Mouse (Mus musculus): ENCODE measurements at regions not wholly inside any gene's neighbourhood (a gene's known extent, or its start where the extent isn't known, plus 50 kb on each side); places are given as distances from the start of the nearest gene placed in this dataset.

GRCm38 (mm10) chr1:51657203-51657602 lies 179.0 kb upstream of the Nabp1 start:
- H3K4me1 ChIP-seq (ENCODE audit: control insufficient read depth, insufficient read depth, low read length): no peaks in the 10 kb centered on the region
- H3K4me3 ChIP-seq (ENCODE audit: low read length): no peak overlapping the region
- no peak overlapping the region for H3K4me2 ChIP-seq (replicated peaks; ENCODE audit: low read depth, low read length)
- no peak overlapping the region for H3K9ac ChIP-seq (ENCODE audit: low read depth, low read length)
- H3K9me3 ChIP-seq (ENCODE audit: control insufficient read depth, low read length): no peaks in the 10 kb centered on the region
- no peaks in the 10 kb centered on the region for H3K36me3 ChIP-seq (ENCODE audit: control insufficient read depth, insufficient read depth, low read length)
- 82% methylated on average over 4 of the region's 4 CpGs for WGBS
- no peak overlapping the region for H3K27ac ChIP-seq (ENCODE audit: low read depth, low read length)
- no peak for ATAC-seq (ENCODE audit: low FRiP score, low TSS enrichment)
- H3K27me3 ChIP-seq (ENCODE audit: control insufficient read depth, insufficient read depth, low read length): no peaks in the 10 kb centered on the region

GRCm38 (mm10) chr1:51650653-51650995 lies 172.4 kb upstream of the Nabp1 start:
- Histone ChIP-seq H3K9ac (ENCODE audit: low read depth, low read length) (no peak overlapping the region), H3K36me3 (ENCODE audit: control insufficient read depth, insufficient read depth, low read length) (no peaks in the 10 kb centered on the region), H3K9me3 (ENCODE audit: control insufficient read depth, low read length) (no peaks in the 10 kb centered on the region), H3K4me2 (replicated peaks; ENCODE audit: low read depth, low read length) (no peak overlapping the region), H3K4me1 (ENCODE audit: control insufficient read depth, insufficient read depth, low read length) (no peaks in the 10 kb centered on the region), H3K27ac (ENCODE audit: low read depth, low read length) (no peak overlapping the region), H3K27me3 (ENCODE audit: control insufficient read depth, insufficient read depth, low read length) (no peaks in the 10 kb centered on the region), H3K4me3 (ENCODE audit: low read length) (no peak overlapping the region)
- ATAC-seq (ENCODE audit: low FRiP score, low TSS enrichment): no peak
- WGBS: 26% methylated on average over 3 of the region's 3 CpGs

GRCm38 (mm10) chr1:51649963-51650652 lies 171.9 kb upstream of the Nabp1 start:
- H3K4me1 ChIP-seq (ENCODE audit: control insufficient read depth, insufficient read depth, low read length): no peaks in the 10 kb centered on the region
- ATAC-seq (ENCODE audit: low FRiP score, low TSS enrichment): no peak
- no peak overlapping the region for H3K9ac ChIP-seq (ENCODE audit: low read depth, low read length)
- no peaks in the 10 kb centered on the region for H3K27me3 ChIP-seq (ENCODE audit: control insufficient read depth, insufficient read depth, low read length)
- H3K36me3 ChIP-seq (ENCODE audit: control insufficient read depth, insufficient read depth, low read length): no peaks in the 10 kb centered on the region
- no peak overlapping the region for H3K27ac ChIP-seq (ENCODE audit: low read depth, low read length)
- WGBS: 24% methylated on average over 4 of the region's 4 CpGs
- no peaks in the 10 kb centered on the region for H3K9me3 ChIP-seq (ENCODE audit: control insufficient read depth, low read length)
- H3K4me2 ChIP-seq (replicated peaks; ENCODE audit: low read depth, low read length): no peak overlapping the region
- no peak overlapping the region for H3K4me3 ChIP-seq (ENCODE audit: low read length)

DNA sequence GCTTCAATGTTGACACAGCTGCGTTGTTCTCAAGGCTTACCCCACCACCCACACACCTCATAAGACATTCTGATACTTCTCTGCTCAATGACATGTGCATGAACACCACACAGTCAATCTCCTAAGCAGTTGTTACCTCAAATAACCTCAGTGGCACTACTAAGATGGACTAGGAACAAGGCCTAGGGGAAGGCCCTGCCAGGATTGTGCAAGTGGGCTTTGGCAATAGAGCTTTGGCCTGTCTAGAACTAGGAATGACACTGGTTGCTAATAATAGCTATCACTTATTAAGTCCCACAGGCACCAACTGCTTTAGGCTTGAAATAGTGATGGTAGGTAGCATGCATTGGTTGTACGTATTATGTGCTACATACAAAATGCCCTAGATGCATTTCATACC lies 169.7 kb upstream of the Nabp1 start:
- H3K27me3 ChIP-seq (ENCODE audit: control insufficient read depth, insufficient read depth, low read length): no peaks in the 10 kb centered on the region
- H3K9ac ChIP-seq (ENCODE audit: low read depth, low read length): no peak overlapping the region
- no peaks in the 10 kb centered on the region for H3K36me3 ChIP-seq (ENCODE audit: control insufficient read depth, insufficient read depth, low read length)
- no peaks in the 10 kb centered on the region for H3K4me1 ChIP-seq (ENCODE audit: control insufficient read depth, insufficient read depth, low read length)
- WGBS: 60% methylated on average over 2 of the region's 2 CpGs
- no peak overlapping the region for H3K27ac ChIP-seq (ENCODE audit: low read depth, low read length)
- no peak overlapping the region for H3K4me3 ChIP-seq (ENCODE audit: low read length)
- no peak for ATAC-seq (ENCODE audit: low FRiP score, low TSS enrichment)
- no peak overlapping the region for H3K4me2 ChIP-seq (replicated peaks; ENCODE audit: low read depth, low read length)
- H3K9me3 ChIP-seq (ENCODE audit: control insufficient read depth, low read length): no peaks in the 10 kb centered on the region

DNA sequence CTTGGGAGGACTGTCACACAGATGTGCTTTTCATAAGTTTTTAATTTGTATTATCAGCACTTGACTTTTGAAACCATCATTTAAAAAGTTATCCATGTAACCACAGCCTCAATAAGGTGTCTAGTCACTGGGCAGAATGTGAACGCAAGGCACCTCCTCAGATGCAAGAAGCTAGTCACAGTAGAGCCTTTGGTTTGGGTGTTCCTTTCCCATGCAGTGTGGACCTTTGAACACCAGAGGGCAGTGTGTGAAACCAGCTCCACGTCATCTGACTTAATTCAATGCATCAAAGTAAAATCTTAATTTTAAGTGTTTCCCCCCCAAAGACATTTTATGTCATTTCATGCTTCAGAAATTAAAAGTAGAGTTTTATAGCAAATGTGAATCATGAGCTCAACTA lies 166.2 kb upstream of the Nabp1 start:
- Histone ChIP-seq H3K9me3 (ENCODE audit: control insufficient read depth, low read length) (no peaks in the 10 kb centered on the region), H3K4me2 (replicated peaks; ENCODE audit: low read depth, low read length) (no peak overlapping the region), H3K4me1 (ENCODE audit: control insufficient read depth, insufficient read depth, low read length) (no peaks in the 10 kb centered on the region), H3K36me3 (ENCODE audit: control insufficient read depth, insufficient read depth, low read length) (no peaks in the 10 kb centered on the region), H3K4me3 (ENCODE audit: low read length) (no peak overlapping the region), H3K27ac (ENCODE audit: low read depth, low read length) (no peak overlapping the region), H3K9ac (ENCODE audit: low read depth, low read length) (no peak overlapping the region), H3K27me3 (ENCODE audit: control insufficient read depth, insufficient read depth, low read length) (no peaks in the 10 kb centered on the region)
- 0 out of 2 replicates have a peak, but pooled peaks have one; percentile 52 for ATAC-seq (ENCODE audit: low FRiP score, low TSS enrichment)
- 26% methylated on average over 2 of the region's 2 CpGs for WGBS

- H3K4me1 ChIP-seq (ENCODE audit: control insufficient read depth, insufficient read depth, low read length): no peaks in the 10 kb centered on the region
- H3K4me2 ChIP-seq (replicated peaks; ENCODE audit: low read depth, low read length): no peak overlapping the region
- ATAC-seq (ENCODE audit: low FRiP score, low TSS enrichment): no peak
- no peaks in the 10 kb centered on the region for H3K27me3 ChIP-seq (ENCODE audit: control insufficient read depth, insufficient read depth, low read length)
- H3K9me3 ChIP-seq (ENCODE audit: control insufficient read depth, low read length): no peaks in the 10 kb centered on the region
- no peak overlapping the region for H3K9ac ChIP-seq (ENCODE audit: low read depth, low read length)
- no peak overlapping the region for H3K4me3 ChIP-seq (ENCODE audit: low read length)
- no peaks in the 10 kb centered on the region for H3K36me3 ChIP-seq (ENCODE audit: control insufficient read depth, insufficient read depth, low read length)
- H3K27ac ChIP-seq (ENCODE audit: low read depth, low read length): no peak overlapping the region
- WGBS: 71% methylated on average over 3 of the region's 3 CpGs
Measured at GRCm38 (mm10) chr1:51643640-51644039, 165.4 kb upstream of the Nabp1 start.

DNA sequence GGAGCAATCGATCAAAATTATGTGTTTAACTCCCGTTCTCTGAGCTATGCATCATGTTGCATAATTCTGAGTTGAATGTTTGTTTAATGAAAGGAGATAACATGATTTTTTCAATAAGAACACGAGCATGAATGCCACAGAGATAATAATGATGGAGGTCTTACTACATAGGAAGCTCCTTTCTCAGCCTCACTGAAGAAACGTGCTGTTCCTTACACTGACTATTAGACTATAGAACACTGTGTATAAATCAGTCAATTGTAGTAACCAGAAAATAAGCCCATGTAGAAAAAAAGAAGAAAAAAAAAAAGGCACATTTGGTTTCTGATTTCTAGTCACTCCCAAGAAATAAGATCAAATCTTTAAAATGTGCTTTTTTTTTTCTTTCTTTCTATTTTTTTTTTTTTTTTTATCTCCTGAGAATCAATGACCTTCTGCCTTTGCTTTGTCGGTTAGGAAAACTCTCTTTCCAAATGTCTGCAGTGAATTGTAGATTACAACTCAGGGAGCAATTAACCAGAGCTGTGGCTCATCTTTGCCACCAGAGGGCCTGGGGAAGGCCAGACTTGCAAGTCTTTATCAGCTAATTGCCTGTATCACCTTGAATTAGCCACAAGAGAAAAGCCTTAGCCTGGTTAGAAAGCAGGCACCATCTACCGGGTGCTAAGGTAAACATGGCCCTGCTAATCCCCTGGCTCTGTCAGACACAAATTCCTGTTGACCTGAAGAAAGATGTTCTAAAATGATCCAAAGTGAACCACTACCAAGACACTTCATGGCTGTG lies 160.5 kb upstream of the Nabp1 start:
- 68% methylated on average over 6 of the region's 6 CpGs for WGBS
- no peak overlapping the region for H3K4me2 ChIP-seq (replicated peaks; ENCODE audit: low read depth, low read length)
- no peaks in the 10 kb centered on the region for H3K36me3 ChIP-seq (ENCODE audit: control insufficient read depth, insufficient read depth, low read length)

GRCm38 (mm10) chr1:51635881-51636515 lies 157.8 kb upstream of the Nabp1 start:
- Histone ChIP-seq H3K4me2 (replicated peaks; ENCODE audit: low read depth, low read length) (no peak overlapping the region), H3K27me3 (ENCODE audit: control insufficient read depth, insufficient read depth, low read length) (no peaks in the 10 kb centered on the region), H3K27ac (ENCODE audit: low read depth, low read length) (no peak overlapping the region), H3K4me1 (ENCODE audit: control insufficient read depth, insufficient read depth, low read length) (no peaks in the 10 kb centered on the region), H3K36me3 (ENCODE audit: control insufficient read depth, insufficient read depth, low read length) (no peaks in the 10 kb centered on the region), H3K4me3 (ENCODE audit: low read length) (no peak overlapping the region), H3K9ac (ENCODE audit: low read depth, low read length) (no peak overlapping the region), H3K9me3 (ENCODE audit: control insufficient read depth, low read length) (no peaks in the 10 kb centered on the region)
- no peak for ATAC-seq (ENCODE audit: low FRiP score, low TSS enrichment)
- 58% methylated on average over 7 of the region's 7 CpGs for WGBS

More for the DNA sequence above, 160.5 kb upstream of the Nabp1 start:
- Histone ChIP-seq H3K9ac (ENCODE audit: low read depth, low read length) (no peak overlapping the region), H3K27me3 (ENCODE audit: control insufficient read depth, insufficient read depth, low read length) (no peaks in the 10 kb centered on the region), H3K27ac (ENCODE audit: low read depth, low read length) (no peak overlapping the region), H3K9me3 (ENCODE audit: control insufficient read depth, low read length) (no peaks in the 10 kb centered on the region), H3K4me3 (ENCODE audit: low read length) (no peak overlapping the region), H3K4me1 (ENCODE audit: control insufficient read depth, insufficient read depth, low read length) (no peaks in the 10 kb centered on the region)
- ATAC-seq (ENCODE audit: low FRiP score, low TSS enrichment): no peak

DNA sequence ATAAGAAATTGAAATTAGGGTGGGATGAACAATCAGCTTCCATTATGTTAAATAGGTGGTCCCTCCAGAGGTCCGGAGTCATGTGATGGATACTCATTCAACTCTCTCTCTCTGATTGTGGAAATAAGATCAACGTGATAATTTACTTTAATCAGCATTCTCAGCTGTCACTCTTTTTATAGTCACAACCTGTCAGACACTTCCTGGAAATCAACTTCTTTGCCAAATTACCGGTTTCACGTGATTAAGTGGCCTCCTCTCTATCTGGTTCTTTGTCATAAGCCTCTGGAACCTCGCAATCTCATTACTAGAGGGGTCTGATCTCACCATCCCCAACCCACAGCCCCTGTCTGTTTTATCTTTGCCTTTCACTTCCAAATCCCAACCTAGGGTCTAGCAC lies 155.6 kb upstream of the Nabp1 start:
- no peak overlapping the region for H3K4me3 ChIP-seq (ENCODE audit: low read length)
- no peaks in the 10 kb centered on the region for H3K36me3 ChIP-seq (ENCODE audit: control insufficient read depth, insufficient read depth, low read length)
- H3K4me1 ChIP-seq (ENCODE audit: control insufficient read depth, insufficient read depth, low read length): no peaks in the 10 kb centered on the region
- H3K9me3 ChIP-seq (ENCODE audit: control insufficient read depth, low read length): no peaks in the 10 kb centered on the region
- WGBS: 78% methylated on average over 5 of the region's 5 CpGs
- no peaks in the 10 kb centered on the region for H3K27me3 ChIP-seq (ENCODE audit: control insufficient read depth, insufficient read depth, low read length)
- H3K9ac ChIP-seq (ENCODE audit: low read depth, low read length): no peak overlapping the region
- ATAC-seq (ENCODE audit: low FRiP score, low TSS enrichment): no peak
- no peak overlapping the region for H3K4me2 ChIP-seq (replicated peaks; ENCODE audit: low read depth, low read length)
- H3K27ac ChIP-seq (ENCODE audit: low read depth, low read length): no peak overlapping the region

Measured in kidney, embryonic 14.5 days (tissue).